Mouse (Mus musculus): ENCODE results near the gene Rab11fip4. TPM values are rescaled to one million over a fixed set of nuclear protein-coding genes. Genes with fewer than 3 reads are reported as not detected.

Rab11fip4 gene
- polyA plus RNA-seq, 1 experiment: 40.8 TPM

GRCm38 (mm10) chr11:79711766-79712369 is 120.9 kb downstream of the Rab11fip4 start:
- TF ChIP-seq CTCF (conservative IDR thresholded peaks at IDR 0.05; ENCODE audit: insufficient read depth, insufficient read length, low read depth, low read length) (no peak), POLR2A (IDR thresholded peaks at IDR 0.05; ENCODE audit: low read depth, low read length) (no peak)
- no peaks in the 10 kb centered on the region for H3K36me3 ChIP-seq (ENCODE audit: control insufficient read depth, insufficient read depth, low read length)
- peak overlapping the region; percentile 77 for H3K4me3 ChIP-seq (ENCODE audit: insufficient read depth, low read depth, low read length)
- 4% methylated on average over 46 of the region's 46 CpGs for WGBS
- peak; percentile 44 for DNase-seq
- no peaks in the 10 kb centered on the region for H3K27me3 ChIP-seq (replicated peaks; ENCODE audit: control insufficient read depth, insufficient read depth, low read length)
- H3K27ac ChIP-seq (ENCODE audit: insufficient read depth, low read depth, low read length): peak overlapping the region; percentile 84
- peaks cover 26% of the 10 kb centered on the region for H3K4me1 ChIP-seq (ENCODE audit: control insufficient read depth, insufficient read depth, low read length)

DNA sequence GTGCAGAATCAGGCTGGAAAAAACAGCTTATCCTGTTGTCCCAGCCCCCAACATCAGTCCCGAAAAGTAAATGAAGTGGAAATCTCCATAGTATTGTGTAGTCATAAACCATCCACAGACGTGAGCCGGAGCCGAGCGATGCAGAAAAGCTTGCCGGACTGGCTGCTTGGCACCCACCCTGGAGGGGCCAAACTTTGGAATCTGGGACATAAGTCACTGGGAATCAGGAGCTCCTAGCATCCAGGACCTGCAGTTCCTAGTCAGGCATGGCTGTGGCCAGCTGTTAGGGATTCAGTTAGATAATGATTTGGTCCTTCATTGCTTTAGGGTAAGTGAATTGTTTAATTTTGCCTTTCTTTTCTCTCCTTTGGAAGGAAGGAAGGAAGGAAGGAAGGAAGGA is 122.2 kb downstream of the Rab11fip4 start:
- DNase-seq: peak; percentile 80
- TF ChIP-seq POLR2A (IDR thresholded peaks at IDR 0.05; ENCODE audit: low read depth, low read length) (no peak), CTCF (conservative IDR thresholded peaks at IDR 0.05; ENCODE audit: insufficient read depth, insufficient read length, low read depth, low read length) (no peak)
- Histone ChIP-seq H3K36me3 (ENCODE audit: control insufficient read depth, insufficient read depth, low read length) (no peaks in the 10 kb centered on the region), H3K4me3 (ENCODE audit: insufficient read depth, low read depth, low read length) (peak overlapping the region; percentile 77; the same call in 1 of the 2 replicates), H3K27me3 (replicated peaks; ENCODE audit: control insufficient read depth, insufficient read depth, low read length) (no peaks in the 10 kb centered on the region), H3K4me1 (ENCODE audit: control insufficient read depth, insufficient read depth, low read length) (peaks cover 36% of the 10 kb centered on the region), H3K27ac (ENCODE audit: insufficient read depth, low read depth, low read length) (peak overlapping the region; percentile 57)
- 26% methylated on average over 6 of the region's 6 CpGs for WGBS

DNA sequence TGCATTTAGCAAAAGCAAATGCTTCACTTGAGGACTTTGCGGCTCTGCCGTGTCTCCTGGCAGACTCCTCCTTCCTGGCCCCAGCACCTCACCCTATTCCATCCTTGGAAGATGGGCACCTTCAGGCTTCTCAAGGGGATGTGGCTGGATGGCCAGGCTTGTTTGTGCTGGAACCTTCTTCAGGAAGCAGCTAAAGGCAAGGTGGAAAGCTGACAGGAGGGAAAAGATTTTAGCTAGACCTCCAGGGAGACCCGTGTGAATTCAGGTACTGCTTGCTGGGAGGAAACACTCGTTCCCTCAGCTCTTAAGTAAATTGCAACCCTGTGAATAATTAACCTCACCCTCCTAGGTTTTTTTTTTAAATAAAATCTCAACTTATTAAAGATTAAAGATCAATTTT is 122.7 kb downstream of the Rab11fip4 start:
- WGBS: 37% methylated on average over 4 of the region's 4 CpGs
- no peaks in the 10 kb centered on the region for H3K36me3 ChIP-seq (ENCODE audit: control insufficient read depth, insufficient read depth, low read length)
- peaks cover 37% of the 10 kb centered on the region for H3K4me1 ChIP-seq (ENCODE audit: control insufficient read depth, insufficient read depth, low read length)
- peak overlapping the region; percentile 77 for H3K4me3 ChIP-seq (ENCODE audit: insufficient read depth, low read depth, low read length)
- no peaks in the 10 kb centered on the region for H3K27me3 ChIP-seq (replicated peaks; ENCODE audit: control insufficient read depth, insufficient read depth, low read length)
- H3K27ac ChIP-seq (ENCODE audit: insufficient read depth, low read depth, low read length): peak overlapping the region; percentile 57
- peak; percentile 46 for DNase-seq
- TF ChIP-seq CTCF (conservative IDR thresholded peaks at IDR 0.05; ENCODE audit: insufficient read depth, insufficient read length, low read depth, low read length): no peak
- TF ChIP-seq POLR2A (IDR thresholded peaks at IDR 0.05; ENCODE audit: low read depth, low read length): no peak

DNA sequence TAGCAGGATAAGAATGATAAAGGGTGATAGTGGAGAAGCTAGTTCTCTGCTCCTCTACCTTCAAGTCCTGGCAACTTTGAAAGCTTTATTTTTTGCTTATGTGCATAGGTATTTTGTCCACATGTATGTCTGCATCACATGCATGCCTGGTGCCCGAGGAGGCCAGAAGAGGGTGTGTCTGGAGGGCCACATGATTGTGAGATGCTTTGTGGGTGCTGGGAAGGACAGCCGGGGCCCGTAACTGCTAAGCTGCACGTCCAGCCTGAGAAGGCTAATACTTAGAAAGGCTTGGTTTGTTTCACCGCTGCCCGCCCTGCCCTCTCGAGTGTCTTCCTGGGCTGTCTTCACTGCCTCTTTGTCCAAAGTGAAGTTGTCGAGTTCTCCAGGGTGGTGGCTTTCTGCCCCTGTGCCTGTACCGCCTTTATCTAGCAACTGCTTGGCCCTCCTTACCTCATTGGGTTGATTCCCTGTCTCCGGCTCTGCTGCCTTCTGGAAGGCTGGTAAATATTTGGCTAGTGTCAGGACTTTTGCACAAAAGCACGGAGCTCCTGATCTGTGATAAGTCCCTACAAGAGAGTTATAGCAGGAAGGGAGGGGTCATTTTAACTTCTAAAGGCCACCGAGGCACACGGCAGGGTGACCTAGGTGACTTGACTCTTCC is 123.2 kb downstream of the Rab11fip4 start:
- peak; percentile 59 for DNase-seq
- TF ChIP-seq CTCF (conservative IDR thresholded peaks at IDR 0.05; ENCODE audit: insufficient read depth, insufficient read length, low read depth, low read length) (no peak), POLR2A (IDR thresholded peaks at IDR 0.05; ENCODE audit: low read depth, low read length) (no peak)
- H3K36me3 ChIP-seq (ENCODE audit: control insufficient read depth, insufficient read depth, low read length): no peaks in the 10 kb centered on the region
- H3K27ac ChIP-seq (ENCODE audit: insufficient read depth, low read depth, low read length): peak overlapping the region; percentile 82
- H3K4me1 ChIP-seq (ENCODE audit: control insufficient read depth, insufficient read depth, low read length): peaks cover 39% of the 10 kb centered on the region
- H3K27me3 ChIP-seq (replicated peaks; ENCODE audit: control insufficient read depth, insufficient read depth, low read length): no peaks in the 10 kb centered on the region
- peak overlapping the region; percentile 30 for H3K4me3 ChIP-seq (ENCODE audit: insufficient read depth, low read depth, low read length)
- WGBS: 33% methylated on average over 13 of the region's 13 CpGs

GRCm38 (mm10) chr11:79714743-79715110 is 123.7 kb downstream of the Rab11fip4 start:
- peaks cover 39% of the 10 kb centered on the region for H3K4me1 ChIP-seq (ENCODE audit: control insufficient read depth, insufficient read depth, low read length)
- peak overlapping the region; percentile 82; the same call in 1 of the 2 replicates for H3K27ac ChIP-seq (ENCODE audit: insufficient read depth, low read depth, low read length)
- H3K36me3 ChIP-seq (ENCODE audit: control insufficient read depth, insufficient read depth, low read length): no peaks in the 10 kb centered on the region
- 49% methylated on average over 6 of the region's 6 CpGs for WGBS
- TF ChIP-seq POLR2A (IDR thresholded peaks at IDR 0.05; ENCODE audit: low read depth, low read length) (no peak), CTCF (conservative IDR thresholded peaks at IDR 0.05; ENCODE audit: insufficient read depth, insufficient read length, low read depth, low read length) (no peak)
- peak overlapping the region; percentile 30; the same call in 1 of the 2 replicates for H3K4me3 ChIP-seq (ENCODE audit: insufficient read depth, low read depth, low read length)
- DNase-seq: no peak
- H3K27me3 ChIP-seq (replicated peaks; ENCODE audit: control insufficient read depth, insufficient read depth, low read length): no peaks in the 10 kb centered on the region

GRCm38 (mm10) chr11:79715316-79715715 is 124.3 kb downstream of the Rab11fip4 start:
- 48% methylated on average over 8 of the region's 8 CpGs for WGBS
- Histone ChIP-seq H3K4me1 (ENCODE audit: control insufficient read depth, insufficient read depth, low read length) (peaks cover 44% of the 10 kb centered on the region), H3K27ac (ENCODE audit: insufficient read depth, low read depth, low read length) (0 out of 2 replicates have a peak overlapping the region, but pooled peaks have one; percentile 4), H3K27me3 (replicated peaks; ENCODE audit: control insufficient read depth, insufficient read depth, low read length) (no peaks in the 10 kb centered on the region), H3K4me3 (ENCODE audit: insufficient read depth, low read depth, low read length) (no peak overlapping the region), H3K36me3 (ENCODE audit: control insufficient read depth, insufficient read depth, low read length) (no peaks in the 10 kb centered on the region)
- peak; percentile 53 for DNase-seq
- TF ChIP-seq POLR2A (IDR thresholded peaks at IDR 0.05; ENCODE audit: low read depth, low read length) (no peak), CTCF (conservative IDR thresholded peaks at IDR 0.05; ENCODE audit: insufficient read depth, insufficient read length, low read depth, low read length) (no peak)

DNA sequence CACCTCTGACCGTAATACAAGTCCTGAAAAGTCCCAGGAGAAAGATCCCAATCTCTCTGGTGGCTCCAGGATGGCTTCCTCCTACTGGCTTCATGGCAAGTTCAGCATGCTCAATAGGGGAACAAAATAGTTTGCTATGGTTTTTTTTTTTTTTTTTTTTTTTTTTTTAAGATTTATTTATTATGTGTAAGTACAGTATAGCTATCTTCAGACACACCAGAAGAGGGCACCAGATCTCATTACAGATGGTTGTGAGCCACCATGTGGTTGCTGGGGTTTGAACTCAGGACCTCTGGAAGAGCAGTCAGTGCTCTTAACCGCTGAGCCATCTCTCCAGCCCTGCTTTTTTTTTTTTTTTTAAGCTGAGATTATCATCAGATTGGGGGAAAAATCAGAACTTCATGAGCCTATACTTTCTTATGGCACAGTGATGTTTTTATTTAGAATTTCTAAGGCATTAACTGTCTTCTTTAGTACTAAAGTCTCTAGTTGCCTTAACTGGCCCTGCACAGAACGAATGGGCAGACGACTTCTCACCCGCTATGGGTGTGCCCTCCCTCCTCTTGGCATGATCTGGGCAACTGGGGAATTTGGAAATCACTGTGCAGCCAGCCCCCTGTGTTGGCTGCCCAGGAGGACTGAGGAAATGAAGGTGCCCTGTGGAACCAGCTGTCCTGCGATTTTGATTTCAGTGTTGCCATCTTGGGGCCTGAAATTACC is 124.9 kb downstream of the Rab11fip4 start:
- no peak for DNase-seq
- TF ChIP-seq POLR2A (IDR thresholded peaks at IDR 0.05; ENCODE audit: low read depth, low read length) (no peak), CTCF (conservative IDR thresholded peaks at IDR 0.05; ENCODE audit: insufficient read depth, insufficient read length, low read depth, low read length) (no peak)
- Histone ChIP-seq H3K27me3 (replicated peaks; ENCODE audit: control insufficient read depth, insufficient read depth, low read length) (no peaks in the 10 kb centered on the region), H3K4me1 (ENCODE audit: control insufficient read depth, insufficient read depth, low read length) (peaks cover 44% of the 10 kb centered on the region), H3K27ac (ENCODE audit: insufficient read depth, low read depth, low read length) (no peak overlapping the region), H3K4me3 (ENCODE audit: insufficient read depth, low read depth, low read length) (no peak overlapping the region), H3K36me3 (ENCODE audit: control insufficient read depth, insufficient read depth, low read length) (no peaks in the 10 kb centered on the region)
- WGBS: 65% methylated on average over 6 of the region's 6 CpGs
